Mouse (Mus musculus): ENCODE measurements at regions not wholly inside any gene's neighbourhood (a gene's known extent, or its start where the extent isn't known, plus 50 kb on each side); places are given as distances from the start of the nearest gene placed in this dataset.

DNA sequence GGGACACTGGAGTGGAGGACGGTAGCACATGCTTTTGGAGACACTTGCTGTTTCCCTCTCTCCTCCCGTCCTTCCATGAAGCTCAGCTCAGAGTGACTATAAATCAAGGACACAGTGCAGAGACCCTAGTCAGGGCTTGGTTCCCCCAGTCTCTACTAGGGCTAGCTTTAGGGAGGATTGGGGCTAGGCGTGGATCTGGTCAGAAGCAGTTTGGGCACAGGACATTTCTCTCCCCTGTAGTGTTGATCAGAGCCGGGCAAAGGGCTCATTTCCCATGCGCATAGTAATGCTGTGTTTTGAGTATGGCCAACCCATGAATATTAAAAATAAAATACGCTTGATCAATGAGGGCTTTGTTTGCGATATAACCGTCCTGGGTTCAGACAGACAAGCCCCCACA is 149.1 kb upstream of the Cdh4 start:
- DNase-seq: no peak
- intact Hi-C loops (cut with DNase I): no loop called here

DNA sequence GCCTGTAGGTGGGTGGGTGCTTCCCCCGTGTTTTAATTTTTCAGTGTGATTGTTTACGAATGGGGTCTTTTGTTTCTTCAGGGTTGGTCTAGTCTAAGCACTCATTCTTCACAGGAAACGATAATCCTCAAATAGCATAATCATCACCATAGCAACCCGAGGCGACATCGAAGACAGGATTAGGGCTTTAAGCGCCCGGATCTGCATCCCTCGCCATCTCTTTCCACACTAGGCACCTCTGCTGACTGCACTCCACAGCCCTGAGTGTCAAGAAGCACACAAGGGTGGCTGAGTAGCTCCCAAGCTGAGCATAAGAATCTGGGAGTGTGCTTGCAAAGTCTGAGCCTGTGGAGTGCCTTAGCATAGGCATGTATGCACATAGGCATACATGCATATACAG is 145.2 kb upstream of the Cdh4 start:
- DNase-seq: no peak

DNA sequence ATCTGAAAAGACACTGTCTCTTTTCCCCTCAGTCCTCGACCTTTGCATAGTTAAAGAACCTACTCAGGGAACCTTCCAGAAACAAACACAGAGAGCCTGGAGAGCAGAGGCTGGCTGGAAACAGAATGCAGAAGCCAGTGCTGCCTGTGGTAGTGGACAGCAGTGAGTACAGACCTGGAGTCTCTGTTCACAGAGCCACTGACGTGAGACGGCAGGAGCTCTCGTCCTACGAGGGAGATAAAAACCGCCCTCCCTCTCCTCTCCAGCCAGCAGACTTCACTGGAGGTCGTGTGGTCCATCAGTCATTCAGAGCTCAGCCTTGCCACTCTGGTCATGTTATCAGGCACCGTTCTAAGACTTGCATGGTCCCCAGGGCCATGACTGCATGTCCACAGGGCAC is 138.5 kb upstream of the Cdh4 start:
- intact Hi-C loops (cut with DNase I): no loop called here
- no peak for DNase-seq

More for the DNA sequence above, 145.2 kb upstream of the Cdh4 start:
- intact Hi-C loops (cut with DNase I): no loop called here

DNA sequence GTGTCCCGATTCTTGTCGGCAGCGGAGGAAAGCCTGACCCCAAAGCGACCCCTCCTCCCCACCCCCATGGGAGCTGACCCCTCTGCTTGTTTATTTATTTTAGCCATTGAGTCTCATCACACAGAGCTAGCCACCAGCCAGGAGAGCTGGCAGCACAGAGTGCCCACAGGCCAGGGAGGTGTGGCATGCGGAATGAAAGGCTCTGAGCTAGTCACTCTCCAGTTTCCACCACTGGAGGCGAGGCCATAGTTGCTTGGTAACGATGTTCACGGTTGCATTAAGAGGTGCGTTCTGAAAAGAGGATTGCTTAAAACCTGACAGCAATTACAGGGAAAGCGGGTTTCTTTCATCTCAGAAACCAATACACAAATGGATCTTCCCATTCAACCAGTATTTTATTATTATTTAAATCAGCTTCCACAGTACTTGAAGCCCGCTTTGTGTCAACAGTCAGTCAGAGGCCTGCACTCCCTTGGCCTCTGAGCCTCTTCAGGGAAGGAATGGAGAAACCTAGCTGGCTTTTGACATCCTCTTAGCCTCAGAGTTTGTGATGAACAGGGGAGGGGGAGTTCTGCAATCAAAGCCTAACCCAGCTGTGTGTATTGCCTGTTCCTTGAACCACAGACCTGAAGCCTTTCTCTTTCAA is 134.8 kb upstream of the Cdh4 start:
- DNase-seq: no peak
- intact Hi-C loops (cut with DNase I): loop anchor here (5.0 kb wide), 1 partner anchor 1175 kb away; no protein-coding TSS in a partner anchor

DNA sequence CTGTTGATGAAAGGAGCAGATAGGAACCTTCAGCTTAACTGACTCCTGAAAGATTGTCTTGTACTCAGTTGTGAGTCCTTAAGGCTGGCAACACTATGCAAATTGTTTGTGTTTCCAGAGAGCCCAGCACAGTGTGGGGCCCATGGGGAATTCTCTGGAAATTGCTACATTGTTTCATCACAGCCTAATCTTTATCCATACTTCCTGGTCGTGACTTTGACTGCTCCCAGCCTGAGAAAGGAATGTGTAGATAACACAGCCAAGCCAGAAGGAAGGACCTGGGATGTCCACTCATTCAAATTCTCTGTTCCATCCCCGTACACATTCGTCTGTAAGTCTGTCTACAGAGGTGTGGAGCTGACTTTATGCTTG is 134.3 kb upstream of the Cdh4 start:
- no peak for DNase-seq
- intact Hi-C loops (cut with DNase I): loop anchor here (5.0 kb wide), 1 partner anchor 1176 kb away; no protein-coding TSS in a partner anchor

DNA sequence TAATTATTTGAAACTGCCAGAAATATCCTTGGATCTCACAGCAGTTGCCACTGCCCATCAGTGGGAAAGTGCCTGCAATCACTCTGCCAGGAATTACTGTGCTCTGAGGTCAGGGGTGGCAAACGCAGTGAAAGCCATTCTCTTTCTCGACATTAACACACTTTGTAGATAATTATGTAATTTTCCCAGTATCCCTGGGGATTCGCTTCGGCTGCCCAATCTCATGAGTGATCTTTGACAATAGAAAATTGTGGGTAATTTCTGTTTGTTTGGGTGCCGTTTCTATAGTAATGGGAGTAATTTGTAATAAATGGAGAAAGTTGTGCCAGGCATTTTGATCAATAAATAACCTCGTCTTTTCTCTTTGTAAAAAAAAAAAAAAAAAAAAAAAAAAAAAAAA is 124.2 kb upstream of the Cdh4 start:
- no peak for DNase-seq
- intact Hi-C loops (cut with DNase I): no loop called here

DNA sequence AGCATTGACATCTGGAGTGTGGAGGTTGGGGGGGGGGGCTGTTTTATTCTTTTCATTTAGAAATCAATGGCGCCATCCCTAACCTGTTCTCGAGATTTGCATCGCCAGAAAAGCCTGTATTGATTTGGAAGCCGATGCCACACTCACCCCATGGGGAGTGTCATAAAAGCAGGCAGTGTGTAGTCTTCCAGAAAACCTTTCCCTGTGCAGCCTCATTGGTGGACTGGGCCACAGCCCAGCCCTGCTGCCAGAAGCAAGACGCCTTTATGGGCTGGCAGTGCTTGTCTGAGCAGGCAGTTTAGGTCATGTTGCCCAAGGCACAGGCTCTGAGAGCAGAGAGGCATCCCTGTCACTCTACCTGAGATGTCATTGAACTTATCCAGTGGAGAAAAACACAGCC is 117.0 kb upstream of the Cdh4 start:
- intact Hi-C loops (cut with DNase I): no loop called here
- DNase-seq: no peak

DNA sequence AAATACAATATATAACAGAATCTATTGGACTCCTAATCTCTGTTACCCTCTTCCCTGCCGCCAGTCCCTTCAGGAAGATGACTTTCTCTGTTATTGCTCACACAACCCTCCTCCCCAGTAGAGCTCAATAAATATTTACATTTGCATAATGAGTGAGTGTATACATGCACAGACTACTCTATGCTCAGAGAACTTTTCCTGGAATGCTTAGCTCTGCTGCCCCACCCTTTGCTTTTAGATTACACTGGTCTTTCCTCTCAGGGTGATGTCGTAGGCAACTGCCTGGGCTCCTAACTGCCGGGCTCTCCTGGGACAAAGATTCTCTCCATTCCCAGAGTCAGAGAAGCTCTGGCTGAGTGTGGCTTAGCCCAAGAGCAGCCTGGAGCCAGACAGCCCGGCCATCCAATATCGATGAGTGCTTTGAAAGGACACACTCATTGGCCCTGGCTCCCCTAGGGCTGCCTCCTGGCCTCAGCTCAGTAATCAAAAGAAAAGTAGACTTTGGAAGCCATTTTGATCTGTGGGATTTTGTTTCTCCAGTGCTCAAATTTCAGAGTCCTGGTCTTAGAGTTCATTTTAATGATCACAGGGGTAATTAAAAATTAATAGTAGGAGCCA is 109.2 kb upstream of the Cdh4 start:
- intact Hi-C loops (cut with DNase I): no loop called here
- DNase-seq: no peak

DNA sequence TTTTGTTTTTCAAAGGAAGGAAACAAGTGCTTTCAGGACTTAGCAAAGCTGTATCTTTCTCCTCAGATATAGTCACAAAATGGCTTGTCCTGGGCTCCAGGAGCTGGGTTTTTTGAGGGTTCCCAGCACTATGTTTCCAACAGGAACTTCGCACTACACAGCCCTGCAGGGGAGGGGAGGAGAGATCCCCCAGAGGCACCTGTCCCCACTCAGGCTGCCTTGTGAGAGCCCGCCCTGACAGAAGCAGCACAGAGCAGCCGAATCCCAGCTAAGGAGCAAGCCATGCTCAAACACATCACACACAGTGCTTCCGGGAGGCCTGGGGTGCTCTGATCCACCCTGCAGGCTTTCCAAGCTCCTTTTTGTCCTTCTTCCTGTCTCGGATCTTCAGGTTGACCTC is 108.6 kb upstream of the Cdh4 start:
- intact Hi-C loops (cut with DNase I): no loop called here
- DNase-seq: no peak

DNA sequence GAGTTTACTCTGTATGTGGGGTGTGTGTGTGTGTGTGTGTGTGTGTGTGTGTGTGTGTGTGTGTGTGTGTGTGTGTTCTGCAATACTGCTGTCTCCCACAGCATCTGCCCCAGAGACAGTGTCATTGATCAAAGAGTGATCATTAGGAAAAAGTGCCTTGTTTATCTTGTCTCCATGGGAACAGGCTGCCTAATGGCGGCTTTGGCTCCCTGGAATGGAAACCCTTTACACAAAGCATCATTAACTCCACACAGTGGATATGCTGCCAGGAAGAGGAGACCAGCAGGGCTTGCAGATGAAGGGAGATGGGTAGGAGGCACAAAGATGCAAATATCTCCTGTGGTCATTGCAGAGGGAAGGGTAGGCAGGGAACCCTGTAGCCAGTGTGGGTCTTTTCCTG is 106.0 kb upstream of the Cdh4 start:
- intact Hi-C loops (cut with DNase I): no loop called here
- DNase-seq: no peak

DNA sequence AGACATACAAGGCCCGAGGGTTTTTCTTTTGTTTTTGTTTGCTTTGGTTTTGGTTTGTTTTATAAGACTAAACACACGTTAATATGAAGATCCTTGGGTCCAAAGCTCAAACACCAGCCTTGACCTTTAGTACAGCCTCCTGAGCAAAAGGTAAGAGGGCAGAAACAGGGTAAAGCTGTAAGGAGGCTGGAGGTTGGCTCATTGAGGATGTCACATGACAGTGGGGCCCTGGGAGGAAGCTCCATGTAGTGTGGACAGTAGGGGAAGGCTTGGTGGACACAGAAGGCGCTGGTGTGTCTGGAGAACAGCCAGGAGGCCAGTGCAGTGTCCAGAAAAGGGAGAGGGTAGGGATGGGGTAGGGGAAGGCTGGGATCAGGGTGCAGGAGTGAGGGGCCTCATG is 89.6 kb upstream of the Cdh4 start:
- no peak for DNase-seq
- intact Hi-C loops (cut with DNase I): no loop called here

DNA sequence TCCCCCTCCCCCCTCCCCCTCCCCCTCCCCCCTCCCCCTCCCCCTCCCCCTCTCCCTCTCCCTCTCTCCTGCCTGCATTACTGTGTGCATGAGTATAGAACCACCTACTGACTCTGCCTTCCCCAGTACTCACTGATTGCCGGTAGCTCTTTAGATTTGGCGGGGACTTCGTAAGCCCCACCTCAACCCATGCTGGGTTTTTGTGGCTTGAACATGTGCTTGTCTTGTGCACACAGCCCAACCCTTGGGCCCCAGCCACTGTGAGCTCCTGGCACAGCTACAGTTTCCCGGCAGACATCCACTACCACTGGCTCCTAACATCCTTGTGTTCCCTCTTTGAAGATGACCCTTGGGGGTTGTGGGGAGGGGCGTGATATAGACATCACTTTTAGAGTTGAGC is 87.4 kb upstream of the Cdh4 start:
- intact Hi-C loops (cut with DNase I): no loop called here

DNA sequence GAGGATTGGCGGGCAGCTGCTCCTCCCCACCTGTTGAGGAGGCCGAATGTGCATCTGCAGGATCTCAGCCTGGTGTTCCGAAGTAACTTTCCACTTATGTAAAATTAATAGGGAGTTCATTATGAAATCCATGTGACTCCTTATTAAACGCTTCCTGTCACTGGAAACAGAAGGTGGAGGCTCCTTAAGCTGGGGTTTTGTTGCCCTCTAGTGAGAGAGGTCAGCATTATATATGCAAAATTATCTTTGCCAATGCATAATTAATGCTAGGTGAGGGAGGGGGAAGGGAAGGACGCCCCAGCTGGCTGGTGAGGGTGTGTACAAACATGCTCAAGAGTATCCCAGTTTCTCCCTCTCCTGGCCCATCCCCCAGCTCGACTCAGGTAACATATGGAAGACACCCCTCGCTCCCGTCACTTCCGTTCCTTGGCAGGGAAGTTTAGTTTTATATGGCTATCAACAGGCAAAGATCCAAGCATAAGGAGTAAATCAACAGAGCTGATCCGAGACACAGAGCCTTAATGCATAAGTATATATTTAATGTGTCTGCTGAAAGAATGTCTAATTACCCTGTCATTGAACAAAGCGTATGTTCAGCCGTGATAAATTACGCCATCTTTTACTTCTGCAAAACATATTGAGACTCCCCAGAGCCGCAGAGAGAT is 71.2 kb upstream of the Cdh4 start:
- DNase-seq: no peak
- intact Hi-C loops (cut with DNase I): no loop called here

More for the DNA sequence above, 87.4 kb upstream of the Cdh4 start:
- DNase-seq: no peak

DNA sequence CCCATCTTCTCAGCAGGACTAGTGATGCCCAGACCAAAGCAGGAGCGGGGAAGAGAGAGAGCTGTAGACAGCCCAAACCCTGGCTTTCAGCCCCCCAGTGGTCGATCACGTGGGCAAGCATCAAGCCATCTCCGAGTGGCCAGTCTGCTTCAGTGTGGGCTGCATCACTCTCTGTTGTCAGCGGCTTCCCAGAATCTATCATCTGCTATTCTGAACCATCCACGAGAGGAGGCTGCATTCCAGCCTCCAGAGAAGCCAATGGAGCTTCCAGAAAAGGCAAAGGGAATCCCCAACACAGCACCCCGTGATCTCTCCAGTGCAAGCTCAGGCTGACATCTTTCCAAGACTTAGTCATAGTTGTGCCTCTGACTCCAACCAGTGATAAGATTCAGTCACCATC is 70.7 kb upstream of the Cdh4 start:
- DNase-seq: no peak
- intact Hi-C loops (cut with DNase I): no loop called here

DNA sequence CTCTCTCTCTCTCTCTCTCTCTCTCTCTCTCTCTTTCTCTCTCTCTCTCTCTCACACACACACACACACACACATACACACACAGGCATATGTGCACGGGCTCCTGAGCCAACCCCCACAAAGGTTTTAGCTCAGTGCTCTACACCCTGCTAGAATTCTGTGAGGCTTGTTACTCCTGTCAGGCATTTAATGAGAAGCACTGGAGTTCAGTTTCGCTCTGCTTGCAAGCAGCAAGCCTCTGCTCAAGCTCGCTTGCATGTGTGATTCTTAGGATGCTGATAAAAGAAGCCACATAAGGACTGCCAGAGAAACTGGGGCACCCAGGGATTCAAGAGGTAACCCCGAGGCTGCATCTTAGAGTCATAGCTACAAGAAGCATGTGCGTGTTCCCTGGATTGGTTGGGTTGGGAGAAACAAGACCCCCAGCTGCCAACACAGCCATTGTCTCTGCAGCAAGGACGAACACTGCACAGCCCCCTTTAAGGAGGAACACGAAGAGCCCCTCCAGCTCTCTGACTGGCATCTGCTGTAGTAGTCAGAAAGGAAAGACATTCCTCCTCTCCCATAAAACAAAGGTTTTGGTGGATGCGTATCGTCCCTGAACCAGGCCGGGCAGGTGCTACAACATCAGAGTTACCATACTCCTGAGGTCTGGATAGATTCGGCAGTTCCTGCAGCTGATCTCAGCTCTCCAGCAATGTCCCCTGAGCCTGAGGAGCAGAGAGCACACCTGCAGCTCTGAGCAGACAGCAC is 62.4 kb upstream of the Cdh4 start:
- intact Hi-C loops (cut with DNase I): no loop called here
- no peak for DNase-seq

DNA sequence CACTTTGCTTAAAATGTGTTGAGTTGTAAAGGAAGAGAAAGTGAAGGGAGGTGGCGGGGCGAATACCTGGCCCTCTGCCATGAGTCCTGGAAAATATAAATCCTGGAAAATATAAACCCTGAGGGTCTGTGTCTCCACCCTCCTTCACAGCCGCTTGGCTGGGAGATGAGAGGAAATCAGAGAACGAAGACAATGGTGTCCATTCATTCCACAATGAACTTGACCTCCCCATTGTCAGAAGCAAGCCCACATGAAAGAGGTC is 61.9 kb upstream of the Cdh4 start:
- no peak for DNase-seq
- intact Hi-C loops (cut with DNase I): no loop called here

DNA sequence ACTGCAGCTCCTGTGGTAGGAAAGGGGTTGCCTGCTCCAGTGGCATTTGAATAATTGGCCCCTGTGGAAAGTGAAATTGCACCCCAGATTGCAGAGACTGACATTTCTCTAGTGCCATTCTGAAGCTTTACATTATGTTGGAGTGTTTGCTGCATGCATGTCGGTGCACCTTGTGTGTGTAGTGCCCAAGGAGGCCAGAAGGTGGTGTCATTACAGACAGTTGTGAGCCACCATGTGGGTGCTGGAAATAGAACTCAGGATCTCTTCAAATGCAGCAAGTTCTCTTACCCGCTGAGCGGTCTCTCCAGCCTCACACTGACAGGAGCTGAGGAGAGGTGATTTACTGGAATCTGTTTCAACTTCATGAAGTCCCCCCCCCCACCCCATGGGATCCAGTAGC is 60.3 kb upstream of the Cdh4 start:
- no peak for DNase-seq
- intact Hi-C loops (cut with DNase I): no loop called here

DNA sequence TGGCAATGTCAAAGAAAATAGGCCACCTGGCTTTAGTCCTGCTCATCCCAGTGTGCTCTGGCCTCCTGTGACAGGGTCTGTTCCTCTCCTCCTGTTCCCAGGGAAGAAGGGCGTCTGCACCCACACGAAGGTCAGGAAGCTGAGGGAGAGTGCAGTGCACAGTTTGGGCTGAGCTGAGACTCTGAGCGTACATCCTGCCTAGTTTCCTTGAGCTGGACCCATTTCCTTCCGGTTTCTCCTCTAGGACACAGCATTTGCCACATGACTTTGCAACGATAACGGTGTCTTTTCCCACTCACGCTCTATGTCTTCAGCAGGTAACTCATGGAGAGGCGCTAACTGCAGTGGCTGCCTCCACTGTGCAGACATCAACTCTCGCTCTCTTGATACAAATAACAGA is 59.6 kb upstream of the Cdh4 start:
- DNase-seq: no peak
- intact Hi-C loops (cut with DNase I): no loop called here

DNA sequence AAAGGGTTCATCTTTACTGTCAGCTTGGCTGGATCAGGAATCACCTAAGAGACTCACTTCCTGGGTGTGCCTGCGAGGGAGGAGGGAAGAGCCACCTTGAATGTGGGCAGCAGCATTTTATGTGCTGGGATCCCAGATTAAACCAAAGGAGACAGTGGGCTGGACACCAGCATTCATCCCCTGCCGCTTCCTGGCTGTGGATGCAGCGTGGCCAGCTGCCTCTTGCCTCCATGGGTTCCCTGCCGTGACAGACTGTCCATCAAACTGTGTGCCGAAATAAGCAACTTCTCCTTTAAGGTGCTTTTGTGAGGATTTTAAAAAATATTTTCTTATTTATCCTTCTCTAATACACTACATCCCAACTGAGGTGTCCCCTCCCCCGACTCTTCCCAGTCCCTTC is 55.4 kb upstream of the Cdh4 start:
- DNase-seq: no peak
- intact Hi-C loops (cut with DNase I): no loop called here

DNA sequence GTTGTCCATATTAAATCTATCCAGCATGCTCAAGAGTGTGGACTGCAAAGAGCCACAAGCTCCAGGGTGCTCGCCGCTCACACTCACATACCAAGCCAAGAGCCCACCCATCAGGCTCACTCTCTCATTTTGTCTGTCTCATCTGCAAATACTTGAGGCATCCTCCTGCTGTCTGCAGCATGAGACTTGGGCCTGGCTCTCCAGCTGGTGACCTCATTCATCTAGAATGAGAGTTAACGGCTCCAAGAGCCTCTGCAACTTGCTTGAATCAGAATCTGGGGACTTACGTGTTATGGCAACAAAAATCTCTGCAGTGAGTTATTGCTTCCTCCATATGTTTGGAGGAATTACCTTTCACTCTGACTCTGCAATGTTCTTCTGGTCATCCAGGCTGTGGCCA is 51.7 kb upstream of the Cdh4 start:
- intact Hi-C loops (cut with DNase I): no loop called here
- DNase-seq: no peak

DNA sequence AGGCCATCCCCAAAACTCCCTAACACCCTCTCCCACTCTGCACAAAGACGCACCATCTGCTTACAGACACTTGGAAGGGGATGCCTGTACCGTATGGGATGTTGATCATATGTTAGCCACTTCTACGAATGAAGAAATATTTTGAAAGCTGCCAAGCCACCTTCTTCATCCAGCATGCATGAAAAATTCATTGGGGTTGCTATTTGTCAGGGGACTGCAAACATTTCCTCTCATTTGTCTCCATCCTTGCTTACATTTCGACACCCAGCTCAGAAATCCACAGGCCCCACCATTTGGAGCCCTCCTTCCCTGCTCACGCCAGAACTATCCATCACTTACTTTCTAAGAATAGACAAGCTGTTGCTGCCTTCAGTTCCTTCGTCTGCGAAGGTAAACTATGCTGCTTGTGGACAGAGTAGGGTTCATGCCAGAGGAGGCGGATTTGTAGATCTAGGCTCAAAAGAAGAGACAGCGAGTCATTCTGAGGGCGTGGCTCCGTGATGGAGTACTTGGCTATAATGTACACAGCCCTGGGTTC is 51.2 kb upstream of the Cdh4 start:
- intact Hi-C loops (cut with DNase I): no loop called here
- no peak for DNase-seq

All from gastrocnemius, postnatal 36 days (tissue).